Mouse (Mus musculus): Measurements from ENCODE around the gene Sf1.

DNA sequence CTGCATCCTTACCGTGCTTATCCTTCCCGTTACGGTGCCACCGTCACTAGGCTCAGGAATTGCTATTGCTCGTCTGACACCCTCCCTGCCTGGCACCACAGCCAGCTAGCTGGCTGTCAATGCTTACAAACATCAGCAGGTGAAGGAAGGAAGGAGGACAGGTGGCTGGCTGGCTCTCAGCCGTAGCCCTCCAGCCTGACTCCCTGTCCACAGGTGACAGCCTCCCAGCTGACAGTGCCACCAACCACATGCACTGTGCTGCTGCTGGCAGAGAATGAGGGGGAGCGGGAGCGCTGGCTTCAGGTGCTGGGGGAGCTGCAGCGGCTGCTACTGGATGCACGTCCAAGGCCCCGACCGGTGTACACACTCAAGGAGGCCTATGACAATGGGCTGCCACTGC lies 45.3 kb upstream of the Sf1 start:
- no peak for TF ChIP-seq CTCF (IDR thresholded peaks at IDR 0.05; ENCODE audit: insufficient read depth, low read length)
- no peak for TF ChIP-seq POLR2A (IDR thresholded peaks at IDR 0.05; ENCODE audit: borderline replicate concordance, extremely low read depth, low read depth, low read length)

All from lung, adult 2 months (tissue).